Mouse (Mus musculus) forebrain, postnatal 0 days (tissue): Measurements from ENCODE around the gene Rpl9. TPM values are rescaled to one million over a fixed set of nuclear protein-coding genes. Genes with fewer than 3 reads are reported as not detected.

Experiments used
- ATAC-seq: fragments of 200-750 bp; cut with Nextera tagmentation; 2 replicates; pipeline ENCODE4 v1.8.0; 2017; ENCODE audit warnings: mild to moderate bottlenecking, moderate library complexity
- DNase-seq: peaks from one replicate; pipeline ENCODE4 v3.0.0-alpha.2; 2015
- H3K27ac ChIP-seq: fragments of 300-500 bp; sonication (generic); 2 replicates; pipeline ENCODE4 v1.5.1; 2014; ENCODE audit warnings: low read depth, mild to moderate bottlenecking, antibody characterized with exemption, low read length, moderate library complexity, mixed read lengths
- H3K27me3 ChIP-seq: fragments of 300-500 bp; sonication (generic); 2 replicates; pipeline ENCODE4 v1.6.1; 2014; ENCODE audit warnings: mild to moderate bottlenecking, low read length, mixed read lengths; ENCODE audit not compliant: insufficient read depth
- H3K36me3 ChIP-seq: fragments of 300-500 bp; sonication (generic); 2 replicates; pipeline ENCODE4 v1.6.1; 2014; ENCODE audit warnings: mild to moderate bottlenecking, moderate library complexity; ENCODE audit not compliant: insufficient read depth
- H3K4me1 ChIP-seq: fragments of 300-500 bp; sonication (generic); 2 replicates; pipeline ENCODE4 v1.6.1; 2014; ENCODE audit warnings: antibody characterized with exemption; ENCODE audit not compliant: insufficient read depth
- H3K4me2 ChIP-seq: fragments of 300-500 bp; sonication (generic); 2 replicates; pipeline ENCODE4 v1.6.1; 2014; ENCODE audit warnings: low read depth, mild to moderate bottlenecking, moderate library complexity
- H3K4me3 ChIP-seq: fragments of 300-500 bp; sonication (generic); 2 replicates; pipeline ENCODE4 v1.5.1; 2014; ENCODE audit warnings: low read depth, low read length, mixed read lengths
- H3K9ac ChIP-seq: fragments of 300-500 bp; sonication (generic); 2 replicates; pipeline ENCODE4 v1.6.1; 2014; ENCODE audit warnings: mild to moderate bottlenecking
- H3K9me3 ChIP-seq: fragments of 300-500 bp; sonication (generic); 2 replicates; pipeline ENCODE4 v1.6.1; 2016; ENCODE audit warnings: low read length
- CTCF ChIP-seq: sonication (generic); IDR thresholded peaks from 2 replicates; pipeline ENCODE4 v1.5.1; 2016; ENCODE audit warnings: antibody characterized with exemption, control low read depth, low read depth
- WGBS: fragments of 180-500 bp; shearing (Covaris S2); extraction: QIAGEN DNeasy Blood & Tissue Kit; methylation state at CpG from one replicate; pipeline ENCODE4 v1.1.7; 2014; 5-methylcytosine and 5-hydroxymethylcytosine counted together
- polyA plus RNA-seq: library from polyadenylated mRNA; unstranded; fragments of >200 nt; fragmentation: Nextera tagmentation; extraction: Ambion mirVana; gene quantifications from 2 replicates; pipeline ENCODE4 v1.2.1, GENCODE M21; 2015
- total RNA-seq: library from RNA; depleted of rRNA; stranded (reverse); fragments of >200 nt; gene quantifications from 2 replicates; pipeline ENCODE4 v1.2.3, GENCODE M21; 2014

Rpl9 gene
- total and polyA plus RNA-seq, 2 experiments from 2014 or later = 694 to 1,175 TPM

- H3K9me3 ChIP-seq = no peaks in the 10 kb centered on the region
- ATAC-seq (no peak), DNase-seq (no peak)
- no peak overlapping the region for H3K9ac ChIP-seq
- 94% methylated on average over 7 of the region's 7 CpGs for WGBS
- no peak overlapping the region for H3K27ac ChIP-seq
- no peaks in the 10 kb centered on the region for H3K36me3 ChIP-seq
- no peak overlapping the region for H3K4me3 ChIP-seq
- no peak overlapping the region for H3K4me2 ChIP-seq
- no peaks in the 10 kb centered on the region for H3K4me1 ChIP-seq
- no peak for TF ChIP-seq CTCF
- no peaks in the 10 kb centered on the region for H3K27me3 ChIP-seq
Observed at GRCm38 (mm10) chr5:65371551-65371950, 19.7 kb downstream of the Rpl9 start.

GRCm38 (mm10) chr5:65367837-65368236, 23.4 kb downstream of the Rpl9 start:
- Histone ChIP-seq H3K9me3 (no peaks in the 10 kb centered on the region), H3K4me2 (no peak overlapping the region), H3K4me1 (no peaks in the 10 kb centered on the region), H3K36me3 (no peaks in the 10 kb centered on the region), H3K9ac (no peak overlapping the region), H3K27ac (no peak overlapping the region), H3K4me3 (no peak overlapping the region), H3K27me3 (no peaks in the 10 kb centered on the region)
- DNase-seq (no peak), ATAC-seq (no peak)
- no peak for TF ChIP-seq CTCF
- WGBS = 91% methylated on average over 11 of the region's 11 CpGs

GRCm38 (mm10) chr5:65357771-65358170, 33.5 kb downstream of the Rpl9 start:
- Histone ChIP-seq H3K27me3 (no peaks in the 10 kb centered on the region), H3K4me2 (no peak overlapping the region), H3K9ac (no peak overlapping the region), H3K9me3 (no peaks in the 10 kb centered on the region), H3K4me1 (no peaks in the 10 kb centered on the region), H3K27ac (no peak overlapping the region), H3K4me3 (no peak overlapping the region), H3K36me3 (no peaks in the 10 kb centered on the region)
- no peak for TF ChIP-seq CTCF
- ATAC-seq = no peak
- WGBS = 91% methylated on average over 3 of the region's 3 CpGs
- DNase-seq = no peak

GRCm38 (mm10) chr5:65356851-65357250, 34.4 kb downstream of the Rpl9 start:
- Histone ChIP-seq H3K9ac (no peak overlapping the region), H3K4me3 (no peak overlapping the region), H3K36me3 (no peaks in the 10 kb centered on the region), H3K27me3 (no peaks in the 10 kb centered on the region), H3K27ac (no peak overlapping the region), H3K9me3 (no peaks in the 10 kb centered on the region), H3K4me1 (no peaks in the 10 kb centered on the region), H3K4me2 (no peak overlapping the region)
- no peak for TF ChIP-seq CTCF
- ATAC-seq = no peak
- WGBS = 86% methylated on average over 6 of the region's 6 CpGs
- no peak for DNase-seq

GRCm38 (mm10) chr5:65354985-65355384, 36.3 kb downstream of the Rpl9 start:
- H3K9ac ChIP-seq = no peak overlapping the region
- no peaks in the 10 kb centered on the region for H3K36me3 ChIP-seq
- no peaks in the 10 kb centered on the region for H3K4me1 ChIP-seq
- no peak overlapping the region for H3K4me3 ChIP-seq
- H3K9me3 ChIP-seq = no peaks in the 10 kb centered on the region
- no peak for TF ChIP-seq CTCF
- no peaks in the 10 kb centered on the region for H3K27me3 ChIP-seq
- H3K4me2 ChIP-seq = no peak overlapping the region
- DNase-seq (no peak), ATAC-seq (no peak)
- no peak overlapping the region for H3K27ac ChIP-seq
- 80% methylated on average over 5 of the region's 5 CpGs for WGBS

GRCm38 (mm10) chr5:65354097-65354496, 37.1 kb downstream of the Rpl9 start:
- Histone ChIP-seq H3K27ac (no peak overlapping the region), H3K9ac (no peak overlapping the region), H3K4me2 (no peak overlapping the region), H3K9me3 (no peaks in the 10 kb centered on the region), H3K27me3 (no peaks in the 10 kb centered on the region), H3K4me3 (no peak overlapping the region), H3K36me3 (no peaks in the 10 kb centered on the region), H3K4me1 (no peaks in the 10 kb centered on the region)
- no peak for TF ChIP-seq CTCF
- no peak for DNase-seq
- no peak for ATAC-seq
- 85% methylated on average over 3 of the region's 3 CpGs for WGBS

- Histone ChIP-seq H3K9ac (no peak overlapping the region), H3K9me3 (no peaks in the 10 kb centered on the region), H3K4me3 (no peak overlapping the region), H3K27me3 (no peaks in the 10 kb centered on the region), H3K27ac (no peak overlapping the region), H3K4me1 (no peaks in the 10 kb centered on the region), H3K4me2 (no peak overlapping the region), H3K36me3 (no peaks in the 10 kb centered on the region)
- DNase-seq (no peak), ATAC-seq (no peak)
- 81% methylated on average over 10 of the region's 10 CpGs for WGBS
- no peak for TF ChIP-seq CTCF
Observed at GRCm38 (mm10) chr5:65350508-65350907, 40.7 kb downstream of the Rpl9 start.

GRCm38 (mm10) chr5:65348168-65348567, 43.1 kb downstream of the Rpl9 start, which contains the start of gene Klb:
Gene Klb (plus strand): TSS chr5:65348314.
- 0 out of 2 replicates have a peak within 1 kb of the TSS, but pooled peaks have one; percentile 8 for H3K4me2 ChIP-seq
- DNase-seq = no peak
- H3K9me3 ChIP-seq = no peaks in the 10 kb centered on the region
- no peaks in the 10 kb centered on the region for H3K27me3 ChIP-seq
- no peak within 1 kb of the TSS for H3K4me3 ChIP-seq
- H3K4me1 ChIP-seq = no peaks in the 10 kb centered on the region
- TF ChIP-seq CTCF = no peak
- no peak within 1 kb of the TSS for H3K9ac ChIP-seq
- 49% methylated on average over 15 of the region's 15 CpGs for WGBS
- no peak within 1 kb of the TSS for H3K27ac ChIP-seq
- ATAC-seq = no peak
- no peaks in the 10 kb centered on the region for H3K36me3 ChIP-seq
